Mouse (Mus musculus): ENCODE data around the gene Mrgprx2. TPM values are rescaled to one million over a fixed set of nuclear protein-coding genes. Genes with fewer than 3 reads are reported as not detected.

Mrgprx2 gene
- not detected in 2 replicates for polyA plus RNA-seq (2012; rRNA removed)

DNA sequence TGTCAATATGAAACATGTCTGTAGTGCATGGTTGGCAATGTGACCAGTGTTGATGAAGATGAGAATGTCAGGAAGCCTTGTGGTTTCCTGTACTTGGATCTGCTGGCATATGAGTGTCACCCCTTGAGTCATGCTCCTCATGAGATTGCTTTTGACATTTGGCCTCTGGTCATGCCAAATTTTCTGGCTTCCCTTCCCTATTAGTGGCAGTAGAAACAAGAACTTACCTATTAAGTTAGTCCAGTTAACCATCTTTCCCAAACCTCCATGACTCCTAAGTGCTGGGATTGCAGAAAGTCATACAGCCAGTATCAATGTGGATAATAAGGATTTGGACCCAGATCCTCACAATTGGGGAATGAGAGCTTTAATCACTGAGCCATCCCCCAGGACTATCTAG is at the start of gene Mrgprx2:
Gene Mrgprx2 (minus strand): TSS at position 101 of the 400 bp plus-strand sequence.

GRCm38 (mm10) chr7:48456242-48456641 is 42.9 kb downstream of the Mrgprx2 start, which contains the start of gene Mrgprb1:
Mrgprb1 (minus strand) TSS chr7:48456342.

Other genes with a start within 250 kb of the Mrgprx2 start
- gene Mrgprb8, start 110.8 kb downstream of the Mrgprx2 start, polyA plus RNA-seq (2012; rRNA removed), result not detected in 2 replicates
- gene Mrgprb1, start 43.0 kb downstream of the Mrgprx2 start, polyA plus RNA-seq (2012; rRNA removed), result not detected in 2 replicates
- gene Mrgprb2, start 58.8 kb upstream of the Mrgprx2 start, polyA plus RNA-seq (2012; rRNA removed), result not detected in 2 replicates
- gene Mrgprb3, start 144.5 kb upstream of the Mrgprx2 start, polyA plus RNA-seq (2012; rRNA removed), result not detected in 2 replicates